Comparison of ENCODE assay signal across 18 mouse cellular contexts in the genomic region with DNA sequence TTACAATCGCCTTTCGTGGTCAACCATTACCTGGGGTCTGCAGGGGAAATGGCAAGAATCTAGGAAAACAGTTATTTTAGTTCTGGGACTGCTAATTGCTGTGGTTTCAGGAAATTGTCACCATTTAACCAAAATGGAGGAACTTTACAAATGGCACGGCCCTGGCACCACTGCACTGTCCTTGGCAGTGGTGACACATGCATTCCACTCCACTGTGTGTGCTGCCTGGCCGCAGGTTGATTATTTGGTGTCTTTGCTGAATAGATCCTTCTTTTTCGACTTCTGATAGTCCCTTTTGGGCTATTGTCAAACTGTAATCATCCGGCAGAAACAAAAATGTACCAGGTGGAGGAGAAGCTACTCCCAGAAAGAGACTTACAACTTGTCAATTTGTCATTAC.
DNase-seq lines count a peak whose midpoint lies in the region; ATAC-seq lines count a peak whose summit lies in the region.
"Had no signal": no experiment of that assay in that cellular context is flagged by ENCODE, and none has a peak within 500 bp of the region (broad histone marks: within the 10 kb centered on the region; RNA-seq: fewer than 3 reads in every experiment).

No protein-coding gene starts in this region.

- ATAC-seq in limb, embryonic 15.5 days (ENCODE audit: insufficient number of reproducible peaks, low FRiP score, low TSS enrichment, low read depth), result no peak
- ATAC-seq: forebrain, embryonic 13.5 days; forebrain, embryonic 15.5 days; forebrain, postnatal 0 days had no signal

- no peak overlapping the region for H3K9ac ChIP-seq in limb, embryonic 15.5 days
- H3K9ac ChIP-seq: embryonic facial prominence, embryonic 12.5 days; forebrain, embryonic 13.5 days; forebrain, embryonic 15.5 days; forebrain, postnatal 0 days had no signal

- DNase-seq in limb, embryonic 10.5 days (ENCODE audit: low spot score), result no peak
- peak; percentile 13 for DNase-seq in adrenal gland, adult 8-10 months
- peak; percentile 17 for DNase-seq in adrenal gland, postnatal 14 days
- DNase-seq in adrenal gland, postnatal 36 days, result peak; percentile 40 to 65
- DNase-seq in ovary, postnatal 36 days (ENCODE audit: low spot score), result no peak
- no peak for DNase-seq in heart, postnatal 36 days
- DNase-seq in lung, postnatal 36 days, result no peak
- DNase-seq: cerebellum, adult 11 months; cerebellum, adult 18-20 months; cerebellum, adult 9-10 months; cerebellum, postnatal 10 days; cerebellum, postnatal 25 days; forebrain, postnatal 0 days had no signal

- H3K27ac ChIP-seq in limb, embryonic 15.5 days, result peak overlapping the region; percentile 43; the same call in 1 of the 2 replicates
- no peak overlapping the region for H3K27ac ChIP-seq in limb, embryonic 10.5 days
- H3K27ac ChIP-seq: embryonic facial prominence, embryonic 10.5 days; embryonic facial prominence, embryonic 12.5 days; forebrain, embryonic 13.5 days; forebrain, embryonic 15.5 days had no signal

- no peak overlapping the region for H3K4me2 ChIP-seq in limb, embryonic 15.5 days
- H3K4me2 ChIP-seq: embryonic facial prominence, embryonic 12.5 days; forebrain, embryonic 13.5 days; forebrain, embryonic 15.5 days had no signal

- 0 out of 2 replicates have a peak, but pooled peaks cover 6% of the 10 kb centered on the region for H3K9me3 ChIP-seq in limb, embryonic 15.5 days
- H3K9me3 ChIP-seq in limb, embryonic 10.5 days (replicated peaks), result 0 out of 2 replicates have a peak, but pooled peaks cover 3% of the 10 kb centered on the region
- H3K9me3 ChIP-seq: embryonic facial prominence, embryonic 10.5 days; embryonic facial prominence, embryonic 12.5 days; forebrain, embryonic 15.5 days had no signal

- H3K4me3 ChIP-seq in limb, embryonic 15.5 days, result no peak overlapping the region
- no peak overlapping the region for H3K4me3 ChIP-seq in limb, embryonic 10.5 days
- H3K4me3 ChIP-seq: embryonic facial prominence, embryonic 10.5 days; embryonic facial prominence, embryonic 12.5 days; forebrain, embryonic 13.5 days; forebrain, embryonic 15.5 days had no signal

- H3K27me3 ChIP-seq in limb, embryonic 15.5 days, result no peaks in the 10 kb centered on the region
- H3K27me3 ChIP-seq in limb, embryonic 10.5 days (ENCODE audit: low read depth, poor library complexity, severe bottlenecking), result no peaks in the 10 kb centered on the region
- H3K27me3 ChIP-seq: embryonic facial prominence, embryonic 12.5 days; forebrain, embryonic 13.5 days; forebrain, embryonic 15.5 days had no signal

- no peaks in the 10 kb centered on the region for H3K36me3 ChIP-seq in limb, embryonic 15.5 days
- H3K36me3 ChIP-seq in limb, embryonic 10.5 days, result no peaks in the 10 kb centered on the region
- H3K36me3 ChIP-seq: embryonic facial prominence, embryonic 10.5 days; embryonic facial prominence, embryonic 12.5 days; forebrain, embryonic 15.5 days had no signal

- WGBS in limb, embryonic 15.5 days, result 78% methylated on average over 6 of the region's 6 CpGs
- 90% methylated on average over 6 of the region's 6 CpGs for WGBS in limb, embryonic 10.5 days

- H3K4me1 ChIP-seq in limb, embryonic 15.5 days, result peaks cover 11% of the 10 kb centered on the region
- H3K4me1 ChIP-seq in limb, embryonic 10.5 days, result peaks cover 21% of the 10 kb centered on the region
- H3K4me1 ChIP-seq: embryonic facial prominence, embryonic 10.5 days; forebrain, embryonic 15.5 days had no signal

- intact Hi-C loops in heart, postnatal 36 days (cut with DNase I), result no loop called here

Comparison
In these comparisons a context has a peak if more than half of its experiments do, and no peak if none do; other contexts are left out.
1. DNase-seq: peak in adrenal gland, adult 8-10 months (single experiment), adrenal gland, postnatal 14 days (single experiment) and adrenal gland, postnatal 36 days (2 of 2); none in limb, embryonic 10.5 days (single experiment), ovary, postnatal 36 days (single experiment), heart, postnatal 36 days (0 of 2) and lung, postnatal 36 days (single experiment).